Mouse (Mus musculus) ES-E14 (cell line): ENCODE measurements at regions not wholly inside any gene's neighbourhood (a gene's known extent, or its start where the extent isn't known, plus 50 kb on each side); places are given as distances from the start of the nearest gene placed in this dataset.

Experiments used
- DNase-seq: peaks from one replicate; pipeline ENCODE4 v3.0.0-alpha.2; 2013; ENCODE audit warnings: low read depth, low spot score
- H3K27ac ChIP-seq: 2 replicates; pipeline ENCODE4 v1.5.1; 2012; ENCODE audit warnings: low read depth, mild to moderate bottlenecking, low read length, moderate library complexity, mixed read lengths; ENCODE audit not compliant: poor library complexity, insufficient read depth, severe bottlenecking
- H3K36me3 ChIP-seq: 2 replicates; pipeline ENCODE4 v1.6.1; 2012; ENCODE audit warnings: mild to moderate bottlenecking, low read length, moderate library complexity, mixed read lengths; ENCODE audit not compliant: control insufficient read depth, poor library complexity, insufficient read depth, severe bottlenecking
- H3K4me1 ChIP-seq, 2 experiments: fragments of 150-350 bp in 1 of 2; sonication (generic) in 1 of 2; 2 replicates each; pipeline ENCODE4 v1.6.1; 2012; ENCODE audit warnings: low read length in 2 of 2, mild to moderate bottlenecking in 1 of 2, mixed read lengths in 1 of 2; ENCODE audit not compliant: control insufficient read depth in 2 of 2, insufficient read depth in 2 of 2, poor library complexity in 1 of 2
- H3K4me3 ChIP-seq, 2 experiments: fragments of 150-350 bp in 1 of 2; sonication (generic) in 1 of 2; 2 replicates each; pipeline ENCODE4 v1.5.1; 2012; ENCODE audit warnings: low read length in 2 of 2, low read depth in 1 of 2, mild to moderate bottlenecking in 1 of 2, mixed read lengths in 1 of 2; ENCODE audit not compliant: insufficient read depth in 1 of 2, poor library complexity in 1 of 2, severe bottlenecking in 1 of 2
- H3K9ac ChIP-seq: 2 replicates; pipeline ENCODE4 v1.6.1; 2012; ENCODE audit warnings: low read depth, mild to moderate bottlenecking, low read length, mixed read lengths; ENCODE audit not compliant: poor library complexity, insufficient read depth, severe bottlenecking
- H3K9me3 ChIP-seq: fragments of 150-350 bp; sonication (generic); 2 replicates; pipeline ENCODE4 v1.6.1; 2012; ENCODE audit warnings: low read depth, mild to moderate bottlenecking, low read length; ENCODE audit not compliant: control insufficient read depth, insufficient read depth
- CHD2 ChIP-seq: IDR thresholded peaks from 2 replicates; pipeline ENCODE4 v1.6.1; 2014; ENCODE audit warnings: mild to moderate bottlenecking, low read depth, low read length, inconsistent platforms
- HCFC1 ChIP-seq: IDR thresholded peaks from 2 replicates; pipeline ENCODE4 v1.6.1; 2012; ENCODE audit warnings: low read length, inconsistent platforms, borderline replicate concordance; ENCODE audit not compliant: insufficient read depth
- MAFK ChIP-seq: IDR thresholded peaks from 2 replicates; pipeline ENCODE4 v1.6.1; 2014; ENCODE audit warnings: mild to moderate bottlenecking, low read depth, low read length, inconsistent platforms; ENCODE audit not compliant: insufficient read depth
- ZC3H11A ChIP-seq: IDR thresholded peaks from 2 replicates; pipeline ENCODE4 v1.6.1; 2012; ENCODE audit warnings: low read depth, mild to moderate bottlenecking, inconsistent platforms, low read length, borderline replicate concordance
- ZNF384 ChIP-seq: IDR thresholded peaks from 2 replicates; pipeline ENCODE4 v1.6.1; 2012; ENCODE audit warnings: low read depth, low read length, inconsistent platforms
- in situ Hi-C, 2 experiments: fragments of 600-800 bp; cut with MboI; formaldehyde crosslinking; loops; one replicate each; pipeline ENCODE4 v1.15.1; 2025; ENCODE audit warnings: low sequenced_read_pairs in 2 of 2, inconsistent platforms in 1 of 2; ENCODE audit not compliant: unreplicated experiment in 2 of 2

DNA sequence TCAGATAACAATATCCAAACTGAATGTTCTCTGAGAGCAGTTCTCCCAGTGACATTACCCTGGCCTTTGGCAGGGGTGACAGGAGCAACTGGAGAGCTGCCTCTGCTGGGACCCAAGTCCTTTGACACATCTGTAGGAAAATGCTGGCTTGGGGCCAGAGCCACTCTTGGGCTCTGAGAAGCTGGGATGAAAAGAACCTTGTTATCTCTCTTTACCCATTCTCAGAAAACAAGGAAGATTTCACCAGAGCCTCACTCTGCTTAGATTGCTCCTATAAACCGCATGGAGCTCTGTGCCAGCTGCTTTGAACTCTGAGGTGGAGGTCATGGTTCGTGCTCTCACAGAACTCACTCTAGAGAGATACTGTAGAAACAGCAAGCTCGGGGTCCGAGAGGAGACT lies 71.7 kb upstream of the Jak1 start:
- H3K4me1 ChIP-seq, result no peaks in the 10 kb centered on the region
- no peak for DNase-seq
- no peak for TF ChIP-seq MAFK
- no peak for TF ChIP-seq HCFC1
- no peak for TF ChIP-seq ZNF384
- no peak for TF ChIP-seq ZC3H11A
- in situ Hi-C loops, result no loop called here
- no peaks in the 10 kb centered on the region for H3K9me3 ChIP-seq
- H3K9ac ChIP-seq, result no peak overlapping the region
- H3K27ac ChIP-seq, result no peak overlapping the region
- H3K36me3 ChIP-seq, result no peaks in the 10 kb centered on the region
- H3K4me3 ChIP-seq, result no peak overlapping the region

DNA sequence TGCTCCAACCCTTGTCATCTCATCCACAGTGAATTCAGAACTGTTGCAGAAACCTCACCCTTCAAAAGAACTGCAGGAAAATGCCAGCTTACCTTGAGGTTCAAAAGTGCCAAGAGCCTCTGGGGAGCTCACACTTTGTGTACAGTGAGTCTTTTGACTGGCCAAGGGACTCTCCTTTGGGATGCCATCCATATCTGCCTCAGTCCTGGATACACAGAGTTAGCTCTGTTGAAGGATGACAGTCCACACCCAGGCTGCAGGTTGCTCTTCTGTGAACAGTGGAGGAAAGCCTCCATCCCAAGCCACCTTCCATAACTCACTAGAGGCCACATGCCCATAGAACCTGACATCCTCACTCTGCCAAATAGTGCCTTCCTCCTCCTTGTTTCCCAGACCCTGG lies 71.3 kb upstream of the Jak1 start:
- Histone ChIP-seq H3K4me3 (no peak overlapping the region), H3K9me3 (no peaks in the 10 kb centered on the region), H3K27ac (no peak overlapping the region), H3K36me3 (no peaks in the 10 kb centered on the region), H3K9ac (no peak overlapping the region), H3K4me1 (no peaks in the 10 kb centered on the region)
- TF ChIP-seq ZC3H11A (no peak), HCFC1 (no peak), ZNF384 (no peak), MAFK (no peak), CHD2 (no peak)
- in situ Hi-C loops, result no loop called here
- no peak for DNase-seq

DNA sequence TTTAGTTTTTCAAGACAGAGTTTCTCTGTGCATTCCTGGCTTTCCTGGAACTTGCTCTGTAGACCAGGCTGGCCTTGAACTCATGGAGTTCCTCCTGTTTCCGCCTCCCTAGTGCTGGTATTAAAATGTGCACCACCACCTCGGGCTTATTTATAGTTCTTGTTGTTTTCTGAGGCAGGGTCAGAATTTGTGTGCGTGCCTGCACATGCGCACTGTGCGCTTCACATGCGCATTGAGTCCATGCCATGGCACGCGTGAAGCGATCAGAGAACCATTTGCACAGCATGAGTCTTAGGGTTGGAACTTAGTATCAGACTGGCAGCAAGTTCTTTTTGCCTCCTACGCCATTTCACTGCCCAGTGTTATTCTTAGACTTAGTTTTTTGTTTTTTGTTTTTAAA lies 68.8 kb upstream of the Jak1 start:
- no peak overlapping the region for H3K4me3 ChIP-seq
- no peak for TF ChIP-seq ZNF384
- no peak for TF ChIP-seq CHD2
- TF ChIP-seq ZC3H11A, result no peak
- TF ChIP-seq HCFC1, result no peak
- no peak for TF ChIP-seq MAFK
- in situ Hi-C loops, result no loop called here
- H3K27ac ChIP-seq, result no peak overlapping the region
- no peaks in the 10 kb centered on the region for H3K9me3 ChIP-seq
- H3K36me3 ChIP-seq, result no peaks in the 10 kb centered on the region
- H3K9ac ChIP-seq, result no peak overlapping the region
- DNase-seq, result no peak
- peaks cover 0 to 2% of the 10 kb centered on the region in 2 experiments; a peak in 1 of 4 replicates for H3K4me1 ChIP-seq

DNA sequence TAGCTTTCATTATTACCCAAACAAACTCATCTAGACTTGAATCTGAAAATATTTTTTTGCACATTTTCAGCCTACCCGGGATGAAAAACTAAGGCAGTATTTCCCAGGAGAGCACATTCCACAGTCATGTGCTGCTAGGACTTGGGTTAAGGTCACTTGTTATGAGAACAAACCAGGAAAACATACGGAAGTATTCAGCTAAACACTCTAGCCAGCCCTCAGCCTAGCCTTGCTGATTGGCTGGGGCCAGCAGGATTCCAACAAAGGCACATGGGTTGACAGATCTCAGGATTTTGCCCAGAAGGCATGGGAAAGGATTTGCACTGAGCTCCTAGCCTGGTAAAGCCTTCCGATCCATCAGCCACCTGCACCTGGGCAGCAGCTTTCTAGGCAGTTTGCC lies 68.0 kb upstream of the Jak1 start:
- no peak overlapping the region for H3K27ac ChIP-seq
- DNase-seq, result no peak
- in situ Hi-C loops, result no loop called here
- H3K4me3 ChIP-seq, result no peak overlapping the region
- TF ChIP-seq MAFK (no peak), ZNF384 (no peak), ZC3H11A (no peak), CHD2 (no peak), HCFC1 (no peak)
- H3K4me1 ChIP-seq, result peaks cover 2 to 3% of the 10 kb centered on the region in 2 experiments; a peak in 2 of 4 replicates
- H3K9me3 ChIP-seq, result no peaks in the 10 kb centered on the region
- H3K9ac ChIP-seq, result no peak overlapping the region
- H3K36me3 ChIP-seq, result no peaks in the 10 kb centered on the region

DNA sequence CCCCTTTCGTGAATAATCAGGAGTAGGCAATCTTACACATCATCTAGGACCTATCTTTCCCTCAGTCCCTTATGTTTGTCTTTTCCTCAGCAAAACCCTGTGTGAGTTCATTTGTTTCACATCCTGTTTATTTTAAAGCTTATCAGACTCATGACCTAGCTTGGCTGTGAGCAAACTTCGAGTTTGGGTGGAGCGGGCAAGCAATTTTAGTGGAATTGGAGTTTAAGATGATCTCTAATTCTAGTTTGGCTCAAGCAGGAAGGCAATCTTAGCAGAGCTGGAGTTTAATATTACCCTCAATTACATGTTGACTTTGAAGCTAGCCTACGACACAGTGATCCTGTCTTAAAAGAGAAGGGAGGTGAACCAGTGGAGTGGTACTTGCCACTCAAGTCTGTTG lies 66.1 kb upstream of the Jak1 start:
- Histone ChIP-seq H3K9me3 (no peaks in the 10 kb centered on the region), H3K9ac (no peak overlapping the region), H3K36me3 (no peaks in the 10 kb centered on the region), H3K4me3 (no peak overlapping the region), H3K4me1 (peaks cover 3 to 4% of the 10 kb centered on the region in 2 experiments; a peak in 2 of 4 replicates), H3K27ac (no peak overlapping the region)
- in situ Hi-C loops, result no loop called here
- no peak for TF ChIP-seq CHD2
- no peak for TF ChIP-seq MAFK
- TF ChIP-seq HCFC1, result no peak
- no peak for TF ChIP-seq ZC3H11A
- TF ChIP-seq ZNF384, result no peak
- no peak for DNase-seq
